Mouse (Mus musculus) MEL (cell line): ENCODE measurements at regions not wholly inside any gene's neighbourhood (a gene's known extent, or its start where the extent isn't known, plus 50 kb on each side); places are given as distances from the start of the nearest gene placed in this dataset.

Experiments
- DNase-seq: peaks from one replicate; pipeline ENCODE4 v3.0.0; 2011; ENCODE audit warnings: low read depth, low spot score
- H3K27ac ChIP-seq: 2 replicates; pipeline ENCODE4 v1.5.1; 2012; ENCODE audit warnings: low read depth, mild to moderate bottlenecking, control low read depth, low read length, moderate library complexity; ENCODE audit not compliant: control insufficient read depth
- H3K27me3 ChIP-seq, 2 experiments: fragments of 150-350 bp in 1 of 2; sonication (generic) in 1 of 2; 2 replicates each; pipeline ENCODE4 v1.6.1; 2012; ENCODE audit warnings: low read length in 2 of 2, mild to moderate bottlenecking in 2 of 2, improper control_type of control experiment in 1 of 2, moderate library complexity in 1 of 2; ENCODE audit not compliant: insufficient read depth in 2 of 2, control insufficient read depth in 1 of 2
- H3K36me3 ChIP-seq, 2 experiments: 2 replicates each; pipeline ENCODE4 v1.6.1; 2012 to 2014; ENCODE audit warnings: low read length in 2 of 2, improper control_type of control experiment in 1 of 2, inconsistent platforms in 1 of 2, mild to moderate bottlenecking in 1 of 2; ENCODE audit not compliant: insufficient read depth in 2 of 2, control insufficient read depth in 1 of 2
- H3K4me1 ChIP-seq, 2 experiments: fragments of 150-350 bp in 1 of 2; sonication (generic) in 1 of 2; 2 replicates each; pipeline ENCODE4 v1.6.1; 2012; ENCODE audit warnings: low read length in 2 of 2, improper control_type of control experiment in 1 of 2, mild to moderate bottlenecking in 1 of 2; ENCODE audit not compliant: insufficient read depth in 2 of 2, control insufficient read depth in 1 of 2
- H3K4me3 ChIP-seq, 2 experiments: fragments of 150-350 bp in 1 of 2; sonication (generic) in 1 of 2; 2 replicates each; pipeline ENCODE4 v1.5.1; 2012; ENCODE audit warnings: low read depth in 2 of 2, low read length in 2 of 2, mild to moderate bottlenecking in 2 of 2, moderate library complexity in 2 of 2, control low read depth in 1 of 2, improper control_type of control experiment in 1 of 2; ENCODE audit not compliant: control insufficient read depth in 1 of 2, insufficient read depth in 1 of 2
- H3K79me2 ChIP-seq: 2 replicates; pipeline ENCODE4 v1.6.1; 2012; ENCODE audit warnings: mild to moderate bottlenecking, low read length, moderate library complexity; ENCODE audit not compliant: control insufficient read depth, poor library complexity, insufficient read depth
- H3K9ac ChIP-seq: 2 replicates; pipeline ENCODE4 v1.6.1; 2012; ENCODE audit warnings: low read depth, mild to moderate bottlenecking, control low read depth, low read length, moderate library complexity; ENCODE audit not compliant: control insufficient read depth, poor library complexity, severe bottlenecking
- H3K9me3 ChIP-seq: fragments of 150-350 bp; sonication (generic); replicated peaks from 2 replicates; pipeline ENCODE4 v1.6.1; 2012; ENCODE audit warnings: mild to moderate bottlenecking, low read length, improper control_type of control experiment, moderate library complexity; ENCODE audit not compliant: insufficient read depth
- CHD1 ChIP-seq: IDR thresholded peaks from 2 replicates; pipeline ENCODE4 v1.6.1; 2012; ENCODE audit warnings: low read depth, mild to moderate bottlenecking, inconsistent platforms, low read length, improper control_type of control experiment
- CHD2 ChIP-seq: IDR thresholded peaks from 2 replicates; pipeline ENCODE4 v1.6.1; 2011; ENCODE audit warnings: low read length, improper control_type of control experiment
- CTCF ChIP-seq, 3 experiments: IDR thresholded peaks in 2 of 3; conservative IDR thresholded peaks in 1 of 3; 2 replicates each; pipeline ENCODE4 v1.5.1; 2011 to 2012; ENCODE audit warnings: low read length in 3 of 3, low read depth in 2 of 3, mild to moderate bottlenecking in 2 of 3, improper control_type of control experiment in 1 of 3, inconsistent platforms in 1 of 3, mixed read lengths in 1 of 3, moderate library complexity in 1 of 3; ENCODE audit not compliant: control insufficient read depth in 1 of 3, insufficient read depth in 1 of 3, poor library complexity in 1 of 3, severe bottlenecking in 1 of 3
- E2F4 ChIP-seq: IDR thresholded peaks from 2 replicates; pipeline ENCODE4 v1.6.1; 2011; ENCODE audit warnings: low read depth, low read length, improper control_type of control experiment, borderline replicate concordance
- EP300 ChIP-seq, 2 experiments: IDR thresholded peaks; 2 replicates each; pipeline ENCODE4 v1.6.1; 2011; ENCODE audit warnings: improper control_type of control experiment in 2 of 2, low read length in 2 of 2, low read depth in 1 of 2, mild to moderate bottlenecking in 1 of 2
- HCFC1 ChIP-seq: IDR thresholded peaks from 2 replicates; pipeline ENCODE4 v1.6.1; 2012; ENCODE audit warnings: low read depth, mild to moderate bottlenecking, inconsistent platforms, low read length, improper control_type of control experiment, moderate library complexity
- KAT2A ChIP-seq: conservative IDR thresholded peaks from 2 replicates; pipeline ENCODE4 v1.6.1; 2012; ENCODE audit warnings: low read depth, low read length, improper control_type of control experiment, inconsistent platforms
- MAX ChIP-seq: IDR thresholded peaks from 2 replicates; pipeline ENCODE4 v1.6.1; 2011; ENCODE audit warnings: low read length, improper control_type of control experiment
- MXI1 ChIP-seq: IDR thresholded peaks from 2 replicates; pipeline ENCODE4 v1.6.1; 2011; ENCODE audit warnings: mild to moderate bottlenecking, low read depth, low read length, improper control_type of control experiment
- MYB ChIP-seq: IDR thresholded peaks from 2 replicates; pipeline ENCODE4 v1.6.1; 2011; ENCODE audit warnings: mild to moderate bottlenecking, low read depth, low read length, improper control_type of control experiment
- NRF1 ChIP-seq: IDR thresholded peaks from 2 replicates; pipeline ENCODE4 v1.6.1; 2014; ENCODE audit warnings: low read depth, mild to moderate bottlenecking, inconsistent platforms, low read length, improper control_type of control experiment, moderate library complexity; ENCODE audit not compliant: poor library complexity, insufficient read depth, severe bottlenecking
- RAD21 ChIP-seq: IDR thresholded peaks from 2 replicates; pipeline ENCODE4 v1.6.1; 2011; ENCODE audit warnings: mild to moderate bottlenecking, low read depth, low read length, improper control_type of control experiment
- TBP ChIP-seq: IDR thresholded peaks from 2 replicates; pipeline ENCODE4 v1.8.0; 2011; ENCODE audit warnings: low read depth, low read length, improper control_type of control experiment
- UBTF ChIP-seq: IDR thresholded peaks from 2 replicates; pipeline ENCODE4 v1.6.1; 2012; ENCODE audit warnings: low read depth, mild to moderate bottlenecking, inconsistent platforms, low read length, improper control_type of control experiment, moderate library complexity, borderline replicate concordance; ENCODE audit not compliant: insufficient read depth
- USF2 ChIP-seq, 2 experiments: IDR thresholded peaks; 2 replicates each; pipeline ENCODE4 v1.6.1; 2011 to 2012; ENCODE audit warnings: improper control_type of control experiment in 2 of 2, low read length in 2 of 2, borderline replicate concordance in 1 of 2, inconsistent platforms in 1 of 2, low read depth in 1 of 2, mild to moderate bottlenecking in 1 of 2; ENCODE audit not compliant: insufficient read depth in 1 of 2
- ZKSCAN1 ChIP-seq: IDR thresholded peaks from 2 replicates; pipeline ENCODE4 v1.6.1; 2012; ENCODE audit warnings: low read depth, mild to moderate bottlenecking, inconsistent platforms, low read length, improper control_type of control experiment, moderate library complexity

GRCm38 (mm10) chr9:79201755-79202154, 516.9 kb downstream of the Col12a1 start:
- Histone ChIP-seq H3K9ac (no peak overlapping the region), H3K79me2 (no peaks in the 10 kb centered on the region), H3K9me3 (no peaks in the 10 kb centered on the region), H3K4me1 (no peaks in the 10 kb centered on the region), H3K27me3 (no peaks in the 10 kb centered on the region), H3K27ac (no peak overlapping the region), H3K4me3 (no peak overlapping the region), H3K36me3 (no peaks in the 10 kb centered on the region)
- TF ChIP-seq TBP (0 out of 2 replicates have a peak, but pooled peaks have one; percentile 29), ZKSCAN1 (no peak)
- DNase-seq, result no peak

GRCm38 (mm10) chr9:79213364-79213763, 505.3 kb downstream of the Col12a1 start:
- Histone ChIP-seq H3K4me3 (no peak overlapping the region), H3K9ac (no peak overlapping the region), H3K36me3 (no peaks in the 10 kb centered on the region), H3K9me3 (no peaks in the 10 kb centered on the region), H3K27me3 (no peaks in the 10 kb centered on the region), H3K79me2 (no peaks in the 10 kb centered on the region), H3K4me1 (no peaks in the 10 kb centered on the region), H3K27ac (no peak overlapping the region)
- DNase-seq, result no peak
- TF ChIP-seq UBTF (no peak), KAT2A (no peak), HCFC1 (no peak), EP300 (IDR thresholded peaks at IDR 0.05; ENCODE audit: low read depth in 1 of 2, low read length in 2 of 2) (no peak), E2F4 (no peak), CTCF (IDR thresholded peaks at IDR 0.05 in 2 of 3, conservative IDR thresholded peaks at IDR 0.05 in 1 of 3; ENCODE audit: control insufficient read depth in 1 of 3, insufficient read depth in 1 of 3, low read depth in 2 of 3, low read length in 3 of 3, poor library complexity in 1 of 3, severe bottlenecking in 1 of 3) (no peak), CHD1 (no peak), NRF1 (no peak), RAD21 (no peak), MXI1 (no peak), USF2 (IDR thresholded peaks at IDR 0.05; ENCODE audit: borderline replicate concordance in 1 of 2, insufficient read depth in 1 of 2, low read depth in 1 of 2, low read length in 2 of 2) (no peak)

- Histone ChIP-seq H3K9me3 (no peaks in the 10 kb centered on the region), H3K4me3 (no peak overlapping the region), H3K79me2 (no peaks in the 10 kb centered on the region), H3K36me3 (no peaks in the 10 kb centered on the region), H3K27ac (no peak overlapping the region)
- no peak for DNase-seq
- TF ChIP-seq CHD2 (no peak), MYB (no peak), TBP (no peak), MAX (no peak)
- TF ChIP-seq, all 39 proteins: peak for 0
- Histone ChIP-seq H3K4me1 (no peaks in the 10 kb centered on the region), H3K9ac (no peak overlapping the region), H3K27me3 (no peaks in the 10 kb centered on the region)
These were observed 502.6 kb downstream of the Col12a1 start for GRCm38 (mm10) chr9:79215986-79216385.
